Mouse (Mus musculus) stomach, postnatal 0 days (tissue): ENCODE results near the gene Urad. TPM values are rescaled to one million over a fixed set of nuclear protein-coding genes. Genes with fewer than 3 reads are reported as not detected.

Experiments
- ATAC-seq: fragments of 200-750 bp; cut with Nextera tagmentation; 2 replicates; pipeline ENCODE4 v1.8.0; 2017; ENCODE audit not compliant: low FRiP score, low TSS enrichment
- DNase-seq: peaks from one replicate; pipeline ENCODE4 v3.0.0-alpha.2; 2016; ENCODE audit warnings: low spot score
- H3K27ac ChIP-seq: fragments of 300-500 bp; sonication (generic); replicated peaks from 2 replicates; pipeline ENCODE4 v1.5.1; 2014; ENCODE audit warnings: mild to moderate bottlenecking, control low read depth
- H3K27me3 ChIP-seq: fragments of 300-500 bp; sonication (generic); 2 replicates; pipeline ENCODE4 v1.6.1; 2014; ENCODE audit warnings: low read length; ENCODE audit not compliant: control insufficient read depth, insufficient read depth
- H3K36me3 ChIP-seq: fragments of 300-500 bp; sonication (generic); 2 replicates; pipeline ENCODE4 v1.6.1; 2014; ENCODE audit warnings: low read length, mixed read lengths; ENCODE audit not compliant: control insufficient read depth, insufficient read depth
- H3K4me1 ChIP-seq: fragments of 300-500 bp; sonication (generic); replicated peaks from 2 replicates; pipeline ENCODE4 v1.6.1; 2014; ENCODE audit warnings: antibody characterized with exemption; ENCODE audit not compliant: control insufficient read depth, insufficient read depth
- H3K4me2 ChIP-seq: fragments of 300-500 bp; sonication (generic); replicated peaks from 2 replicates; pipeline ENCODE4 v1.6.1; 2014; ENCODE audit warnings: low read depth, mild to moderate bottlenecking, control low read depth, moderate library complexity
- H3K4me3 ChIP-seq: fragments of 300-500 bp; sonication (generic); 2 replicates; pipeline ENCODE4 v1.5.1; 2014; ENCODE audit warnings: low read depth, low read length, control low read depth
- H3K9ac ChIP-seq: fragments of 300-500 bp; sonication (generic); 2 replicates; pipeline ENCODE4 v1.6.1; 2014; ENCODE audit warnings: mild to moderate bottlenecking, low read length, control low read depth, mixed read lengths
- H3K9me3 ChIP-seq: fragments of 300-500 bp; sonication (generic); 2 replicates; pipeline ENCODE4 v1.6.1; 2016; ENCODE audit warnings: low read length; ENCODE audit not compliant: control insufficient read depth
- CTCF ChIP-seq: IDR thresholded peaks from 2 replicates; pipeline ENCODE4 v1.5.1; 2016; ENCODE audit warnings: antibody characterized with exemption, low read depth, mild to moderate bottlenecking, moderate library complexity
- EP300 ChIP-seq: optimal IDR thresholded peaks from 2 replicates; pipeline ENCODE3; 2016; ENCODE audit warnings: antibody characterized with exemption
- WGBS: fragments of 180-500 bp; shearing (Covaris S2); extraction: QIAGEN DNeasy Blood & Tissue Kit; methylation state at CpG from one replicate; pipeline ENCODE4 v1.1.7; 2014; 5-methylcytosine and 5-hydroxymethylcytosine counted together
- polyA plus RNA-seq: library from polyadenylated mRNA; unstranded; fragments of >200 nt; fragmentation: Nextera tagmentation; extraction: Ambion mirVana; gene quantifications from 2 replicates; pipeline ENCODE4 v1.2.1, GENCODE M21; 2015

Urad gene
- polyA plus RNA-seq, 1 experiment from 2014 or later, result not detected

- DNase-seq (no peak), ATAC-seq (no peak)
- H3K4me2 ChIP-seq, result no peak overlapping the region
- H3K4me3 ChIP-seq, result no peak overlapping the region
- H3K36me3 ChIP-seq, result no peaks in the 10 kb centered on the region
- H3K9me3 ChIP-seq, result no peaks in the 10 kb centered on the region
- no peak overlapping the region for H3K9ac ChIP-seq
- H3K4me1 ChIP-seq, result no peaks in the 10 kb centered on the region
- TF ChIP-seq EP300 (no peak), CTCF (no peak)
- WGBS, result 77% methylated on average over 1 of the region's 1 CpGs
- no peak overlapping the region for H3K27ac ChIP-seq
- H3K27me3 ChIP-seq, result no peaks in the 10 kb centered on the region
These were observed 23.7 kb upstream of the Urad start for GRCm38 (mm10) chr5:147345981-147346380.

- Histone ChIP-seq H3K9ac (no peak overlapping the region), H3K9me3 (no peaks in the 10 kb centered on the region), H3K27ac (no peak overlapping the region), H3K4me3 (no peak overlapping the region), H3K4me1 (no peaks in the 10 kb centered on the region), H3K4me2 (no peak overlapping the region), H3K36me3 (no peaks in the 10 kb centered on the region), H3K27me3 (no peaks in the 10 kb centered on the region)
- TF ChIP-seq EP300 (no peak), CTCF (no peak)
- no peak for ATAC-seq
- no peak for DNase-seq
- WGBS, result 81% methylated on average over 10 of the region's 10 CpGs
These were observed 21.7 kb upstream of the Urad start for GRCm38 (mm10) chr5:147343904-147344303.

GRCm38 (mm10) chr5:147342901-147343300 lies 20.7 kb upstream of the Urad start:
- Histone ChIP-seq H3K4me2 (no peak overlapping the region), H3K36me3 (no peaks in the 10 kb centered on the region), H3K27ac (no peak overlapping the region), H3K4me1 (no peaks in the 10 kb centered on the region), H3K4me3 (no peak overlapping the region), H3K9me3 (no peaks in the 10 kb centered on the region), H3K27me3 (no peaks in the 10 kb centered on the region), H3K9ac (no peak overlapping the region)
- WGBS, result 87% methylated on average over 6 of the region's 6 CpGs
- TF ChIP-seq EP300 (no peak), CTCF (no peak)
- ATAC-seq (no peak), DNase-seq (no peak)

- no peaks in the 10 kb centered on the region for H3K4me1 ChIP-seq
- H3K4me2 ChIP-seq, result no peak overlapping the region
- no peaks in the 10 kb centered on the region for H3K36me3 ChIP-seq
- no peaks in the 10 kb centered on the region for H3K27me3 ChIP-seq
- no peak overlapping the region for H3K4me3 ChIP-seq
- TF ChIP-seq CTCF, result no peak
- TF ChIP-seq EP300, result no peak
- 29% methylated on average over 13 of the region's 13 CpGs for WGBS
- no peak overlapping the region for H3K9ac ChIP-seq
- H3K27ac ChIP-seq, result no peak overlapping the region
- no peak for DNase-seq
- no peaks in the 10 kb centered on the region for H3K9me3 ChIP-seq
- no peak for ATAC-seq
These were observed 18.6 kb upstream of the Urad start for GRCm38 (mm10) chr5:147340741-147341414.

GRCm38 (mm10) chr5:147339560-147339959 lies 17.3 kb upstream of the Urad start:
- TF ChIP-seq EP300, result no peak
- TF ChIP-seq CTCF, result no peak
- no peaks in the 10 kb centered on the region for H3K36me3 ChIP-seq
- H3K9ac ChIP-seq, result no peak overlapping the region
- no peak overlapping the region for H3K4me3 ChIP-seq
- H3K4me2 ChIP-seq, result no peak overlapping the region
- 78% methylated on average over 11 of the region's 11 CpGs for WGBS
- H3K4me1 ChIP-seq, result no peaks in the 10 kb centered on the region
- H3K27me3 ChIP-seq, result no peaks in the 10 kb centered on the region
- ATAC-seq (no peak), DNase-seq (no peak)
- H3K27ac ChIP-seq, result no peak overlapping the region
- no peaks in the 10 kb centered on the region for H3K9me3 ChIP-seq

GRCm38 (mm10) chr5:147338967-147339366 lies 16.7 kb upstream of the Urad start:
- no peak overlapping the region for H3K27ac ChIP-seq
- no peak overlapping the region for H3K4me3 ChIP-seq
- H3K27me3 ChIP-seq, result no peaks in the 10 kb centered on the region
- no peak overlapping the region for H3K4me2 ChIP-seq
- no peaks in the 10 kb centered on the region for H3K4me1 ChIP-seq
- TF ChIP-seq EP300, result no peak
- no peak for TF ChIP-seq CTCF
- DNase-seq (no peak), ATAC-seq (no peak)
- H3K9ac ChIP-seq, result no peak overlapping the region
- 49% methylated on average over 9 of the region's 9 CpGs for WGBS
- H3K36me3 ChIP-seq, result no peaks in the 10 kb centered on the region
- no peaks in the 10 kb centered on the region for H3K9me3 ChIP-seq
